In genomic region chr7:63905642-63906041, GRCm38 (mm10) we compare ENCODE assay signal across 13 mouse cellular contexts. TPM values are rescaled to one million over a fixed set of nuclear protein-coding genes. Genes with fewer than 3 reads are reported as not detected.
A peak's percentile ranks its signal among the peaks of the same experiment; 100 is the strongest.
DNase-seq lines count a peak whose midpoint lies in the region; ATAC-seq lines count a peak whose summit lies in the region.
"Had no signal": no experiment of that assay in that cellular context is flagged by ENCODE, and none has a peak within 500 bp of the region (broad histone marks: within the 10 kb centered on the region; RNA-seq: fewer than 3 reads in every experiment).

No protein-coding gene starts in this region.

- no peaks in the 10 kb centered on the region for H3K9me3 ChIP-seq in kidney, embryonic 16.5 days (ENCODE audit: low read length)
- no peaks in the 10 kb centered on the region for H3K9me3 ChIP-seq in kidney, embryonic 14.5 days (ENCODE audit: control insufficient read depth, low read length)
- no peaks in the 10 kb centered on the region for H3K9me3 ChIP-seq in intestine, embryonic 15.5 days
- H3K9me3 ChIP-seq in liver, embryonic 16.5 days (replicated peaks; ENCODE audit: control insufficient read depth, low read length) = no peaks in the 10 kb centered on the region
- H3K9me3 ChIP-seq in midbrain, embryonic 10.5 days (replicated peaks) = no peaks in the 10 kb centered on the region
- H3K9me3 ChIP-seq: hindbrain, embryonic 15.5 days; midbrain, embryonic 12.5 days; neural tube, embryonic 15.5 days had no signal

- H3K27me3 ChIP-seq in kidney, embryonic 16.5 days (ENCODE audit: insufficient read depth, low read length) = no peaks in the 10 kb centered on the region
- no peaks in the 10 kb centered on the region for H3K27me3 ChIP-seq in kidney, embryonic 14.5 days (ENCODE audit: control insufficient read depth, insufficient read depth, low read length)
- no peaks in the 10 kb centered on the region for H3K27me3 ChIP-seq in intestine, embryonic 15.5 days (replicated peaks)
- H3K27me3 ChIP-seq in liver, embryonic 16.5 days (ENCODE audit: control insufficient read depth, insufficient read depth, low read depth, low read length) = no peaks in the 10 kb centered on the region
- H3K27me3 ChIP-seq in midbrain, embryonic 10.5 days (ENCODE audit: low read depth, poor library complexity, severe bottlenecking) = no peaks in the 10 kb centered on the region
- H3K27me3 ChIP-seq: hindbrain, embryonic 15.5 days; midbrain, embryonic 12.5 days; neural tube, embryonic 15.5 days had no signal

- H3K4me1 ChIP-seq in kidney, embryonic 16.5 days (ENCODE audit: insufficient read depth, low read length) = peaks cover 36% of the 10 kb centered on the region
- peaks cover 10% of the 10 kb centered on the region for H3K4me1 ChIP-seq in kidney, embryonic 14.5 days (ENCODE audit: control insufficient read depth, insufficient read depth, low read length)
- H3K4me1 ChIP-seq in brown adipose tissue, adult 24 weeks (ENCODE audit: control insufficient read depth, insufficient read depth, insufficient read length, low read length) = peaks cover 66% of the 10 kb centered on the region
- H3K4me1 ChIP-seq in intestine, embryonic 15.5 days (replicated peaks) = peaks cover 22% of the 10 kb centered on the region
- H3K4me1 ChIP-seq in liver, embryonic 16.5 days (ENCODE audit: control insufficient read depth, low read depth, low read length) = peaks cover 64% of the 10 kb centered on the region
- peaks cover 45% of the 10 kb centered on the region for H3K4me1 ChIP-seq in midbrain, embryonic 10.5 days

- H3K4me2 ChIP-seq in kidney, embryonic 16.5 days (replicated peaks; ENCODE audit: low read depth, low read length) = no peak overlapping the region
- H3K4me2 ChIP-seq in kidney, embryonic 14.5 days (replicated peaks; ENCODE audit: low read depth, low read length) = no peak overlapping the region
- no peak overlapping the region for H3K4me2 ChIP-seq in intestine, embryonic 15.5 days (replicated peaks)
- H3K4me2 ChIP-seq in liver, embryonic 16.5 days (ENCODE audit: low read depth, low read length) = no peak overlapping the region
- H3K4me2 ChIP-seq: hindbrain, embryonic 15.5 days; midbrain, embryonic 12.5 days; neural tube, embryonic 15.5 days had no signal

- peak overlapping the region; percentile 67 for H3K27ac ChIP-seq in kidney, embryonic 16.5 days (ENCODE audit: low read length)
- no peak overlapping the region for H3K27ac ChIP-seq in kidney, embryonic 14.5 days (ENCODE audit: low read depth, low read length)
- peak overlapping the region; percentile 86 for H3K27ac ChIP-seq in brown adipose tissue, adult 24 weeks (replicated peaks; ENCODE audit: low read depth, low read length)
- H3K27ac ChIP-seq in intestine, embryonic 15.5 days = no peak overlapping the region
- peak overlapping the region; percentile 40; the same call in 1 of the 2 replicates for H3K27ac ChIP-seq in liver, embryonic 16.5 days (ENCODE audit: low read length)
- H3K27ac ChIP-seq in midbrain, embryonic 10.5 days (replicated peaks) = no peak overlapping the region
- H3K27ac ChIP-seq: hindbrain, embryonic 15.5 days; midbrain, embryonic 12.5 days; neural tube, embryonic 15.5 days had no signal

- H3K36me3 ChIP-seq in kidney, embryonic 16.5 days (ENCODE audit: insufficient read depth, low read length) = no peaks in the 10 kb centered on the region
- H3K36me3 ChIP-seq in kidney, embryonic 14.5 days (ENCODE audit: control insufficient read depth, insufficient read depth, low read length) = no peaks in the 10 kb centered on the region
- no peaks in the 10 kb centered on the region for H3K36me3 ChIP-seq in intestine, embryonic 15.5 days
- no peaks in the 10 kb centered on the region for H3K36me3 ChIP-seq in liver, embryonic 16.5 days (ENCODE audit: control insufficient read depth, insufficient read depth)
- no peaks in the 10 kb centered on the region for H3K36me3 ChIP-seq in midbrain, embryonic 10.5 days
- H3K36me3 ChIP-seq: hindbrain, embryonic 15.5 days; midbrain, embryonic 12.5 days; neural tube, embryonic 15.5 days had no signal

- DNase-seq in midbrain, embryonic 10.5 days (ENCODE audit: low spot score) = no peak
- no peak for DNase-seq in left cerebral cortex, adult 8-10 months (ENCODE audit: low spot score in 2 of 2)
- DNase-seq in frontal cortex, adult 2 months (ENCODE audit: extremely low spot score in 1 of 2, low spot score in 1 of 2) = no peak
- DNase-seq: cerebellum, adult 11-12 months had no signal

- no peak for ATAC-seq in kidney, embryonic 16.5 days (ENCODE audit: low FRiP score, low TSS enrichment)
- ATAC-seq in kidney, embryonic 14.5 days (ENCODE audit: low FRiP score, low TSS enrichment) = no peak
- peak; percentile 48; the same call in 1 of the 2 replicates for ATAC-seq in intestine, embryonic 15.5 days
- ATAC-seq in liver, embryonic 16.5 days (ENCODE audit: low read depth) = peak; percentile 63

- H3K4me3 ChIP-seq in kidney, embryonic 16.5 days (ENCODE audit: low read length) = no peak overlapping the region
- no peak overlapping the region for H3K4me3 ChIP-seq in kidney, embryonic 14.5 days (ENCODE audit: low read length)
- peak overlapping the region; percentile 36 for H3K4me3 ChIP-seq in brown adipose tissue, adult 24 weeks (ENCODE audit: insufficient read depth, low read depth, low read length)
- no peak overlapping the region for H3K4me3 ChIP-seq in intestine, embryonic 15.5 days (replicated peaks)
- no peak overlapping the region for H3K4me3 ChIP-seq in liver, embryonic 16.5 days (ENCODE audit: low read depth, low read length)
- no peak overlapping the region for H3K4me3 ChIP-seq in midbrain, embryonic 10.5 days
- H3K4me3 ChIP-seq: hindbrain, embryonic 15.5 days; midbrain, embryonic 12.5 days; neural tube, embryonic 15.5 days had no signal

- H3K9ac ChIP-seq in kidney, embryonic 16.5 days (replicated peaks; ENCODE audit: low read length) = no peak overlapping the region
- H3K9ac ChIP-seq in kidney, embryonic 14.5 days (ENCODE audit: low read depth, low read length) = no peak overlapping the region
- no peak overlapping the region for H3K9ac ChIP-seq in intestine, embryonic 15.5 days
- H3K9ac ChIP-seq in liver, embryonic 16.5 days (ENCODE audit: low read depth, low read length) = no peak overlapping the region
- H3K9ac ChIP-seq: hindbrain, embryonic 15.5 days; midbrain, embryonic 12.5 days; neural tube, embryonic 15.5 days had no signal

- 78% methylated on average over 5 of the region's 5 CpGs for WGBS in kidney, embryonic 16.5 days
- 66% methylated on average over 5 of the region's 5 CpGs for WGBS in kidney, embryonic 14.5 days
- 63% methylated on average over 5 of the region's 5 CpGs for WGBS in intestine, embryonic 15.5 days
- WGBS in liver, embryonic 16.5 days (ENCODE audit: insufficient replicate concordance) = 31% methylated on average over 5 of the region's 5 CpGs
- 91% methylated on average over 5 of the region's 5 CpGs for WGBS in midbrain, embryonic 10.5 days

RNA-seq across cellular contexts. Expression of gene E030018B13Rik, which starts 11.0 kb away (rescaled TPM):
- polyA plus RNA-seq in kidney, embryonic 16.5 days (2015; fragmentation: Nextera tagmentation; extraction: Ambion mirVana) = not detected in 2 replicates
- 0.35 TPM in 1 of 2 replicates, not detected in the other for polyA plus RNA-seq in kidney, embryonic 14.5 days (2014; fragmentation: Nextera tagmentation; extraction: Ambion mirVana)
- not detected in 2 replicates for polyA plus RNA-seq in brown adipose tissue, adult 24 weeks (2012; ENCODE audit: insufficient read depth, insufficient read length, missing spikeins)
- polyA plus RNA-seq in intestine, embryonic 15.5 days (2015; fragmentation: Nextera tagmentation; extraction: Ambion mirVana) = not detected in 2 replicates
- not detected in 2 replicates for polyA plus RNA-seq in liver, embryonic 16.5 days (2015; fragmentation: Nextera tagmentation; extraction: Ambion mirVana)
- not detected in 2 replicates for polyA plus RNA-seq in midbrain, embryonic 10.5 days (2016; fragmentation: Nextera tagmentation; extraction: Ambion mirVana)
- total RNA-seq in left cerebral cortex, adult 8-10 months (2022) = not detected
- not detected in 2 replicates for polyA plus RNA-seq in frontal cortex, adult 2 months (2012; rRNA removed)
- total RNA-seq: gastrocnemius, adult 8-10 months had no signal
- polyA plus RNA-seq: hindbrain, embryonic 15.5 days; midbrain, embryonic 12.5 days; neural tube, embryonic 15.5 days had no signal

RNA-seq across cellular contexts. Expression of gene Klf13, which starts 33.1 kb away (rescaled TPM):
- polyA plus RNA-seq in kidney, embryonic 16.5 days (2015; fragmentation: Nextera tagmentation; extraction: Ambion mirVana) = 23.2 and 23.7 TPM in 2 replicates
- polyA plus RNA-seq in kidney, embryonic 14.5 days (2014; fragmentation: Nextera tagmentation; extraction: Ambion mirVana) = 23.0 and 23.2 TPM in 2 replicates
- polyA plus RNA-seq in brown adipose tissue, adult 24 weeks (2012; ENCODE audit: insufficient read depth, insufficient read length, missing spikeins) = 13.6 and 24.0 TPM in 2 replicates
- 25.9 and 26.7 TPM in 2 replicates for polyA plus RNA-seq in intestine, embryonic 15.5 days (2015; fragmentation: Nextera tagmentation; extraction: Ambion mirVana)
- 15.6 and 16.6 TPM in 2 replicates for polyA plus RNA-seq in liver, embryonic 16.5 days (2015; fragmentation: Nextera tagmentation; extraction: Ambion mirVana)
- polyA plus RNA-seq in midbrain, embryonic 10.5 days (2016; fragmentation: Nextera tagmentation; extraction: Ambion mirVana) = 29.6 and 34.1 TPM in 2 replicates
- total RNA-seq in left cerebral cortex, adult 8-10 months (2022) = 100 to 1,000 TPM; 138 to 154 (median 144) TPM
- polyA plus RNA-seq in frontal cortex, adult 2 months (2012; rRNA removed) = 57.6 and 60.4 TPM in 2 replicates

Comparison
In these comparisons a context has a peak if more than half of its experiments do, and no peak if none do; other contexts are left out.
1. H3K27ac ChIP-seq: peak in kidney, embryonic 16.5 days (single experiment), brown adipose tissue, adult 24 weeks (single experiment) and liver, embryonic 16.5 days (single experiment); none in kidney, embryonic 14.5 days (single experiment), intestine, embryonic 15.5 days (single experiment) and midbrain, embryonic 10.5 days (single experiment).
2. ATAC-seq: peak in intestine, embryonic 15.5 days (single experiment) and liver, embryonic 16.5 days (single experiment); none in kidney, embryonic 16.5 days (single experiment) and kidney, embryonic 14.5 days (single experiment).